Mouse (Mus musculus): ENCODE data around the gene BC061237. TPM values are rescaled to one million over a fixed set of nuclear protein-coding genes. Genes with fewer than 3 reads are reported as not detected.
"Not testable (repeated sequence)": the region's sequence is repeated elsewhere in the genome, so short reads cannot be mapped to it uniquely, and the experiment has no call there.

Gene BC061237
- polyA plus RNA-seq (2014; fragmentation: Nextera tagmentation; extraction: Ambion mirVana): not detected in 2 replicates

DNA sequence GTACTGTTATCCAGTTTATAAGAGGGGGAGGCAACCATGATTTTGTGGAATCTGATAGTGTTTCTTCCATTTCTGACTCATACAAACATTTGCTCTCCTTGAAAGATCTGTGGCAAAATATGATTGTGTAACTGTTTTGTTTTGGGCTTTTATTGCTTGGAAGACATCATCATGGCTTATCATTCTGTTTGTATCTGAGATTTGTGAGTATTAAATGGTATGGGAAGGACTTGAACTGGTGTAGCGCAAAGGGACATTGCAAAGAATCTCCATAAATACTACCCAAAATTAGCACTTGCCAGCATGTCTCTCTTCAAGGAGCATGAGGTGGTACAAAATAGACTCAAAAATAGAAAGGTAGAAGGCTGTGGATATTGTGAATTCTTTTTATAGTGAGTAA lies at the start of gene BC061237:
BC061237 (plus strand) TSS at position 301 of the 400 bp plus-strand sequence.
- not testable (repeated sequence) for H3K27ac ChIP-seq (replicated peaks in 1 of 2; ENCODE audit: control insufficient read depth in 1 of 2, insufficient read depth in 1 of 2, low read depth in 2 of 2, low read length in 2 of 2); H3K36me3 ChIP-seq (ENCODE audit: control insufficient read depth, insufficient read depth, low read length); H3K9me3 ChIP-seq (ENCODE audit: control insufficient read depth, low read length); H3K4me1 ChIP-seq (ENCODE audit: control insufficient read depth in 2 of 2, insufficient read depth in 2 of 2, low read length in 2 of 2); H3K27me3 ChIP-seq (ENCODE audit: control insufficient read depth, insufficient read depth, low read length); H3K4me3 ChIP-seq (ENCODE audit: control insufficient read depth in 1 of 2, insufficient read depth in 1 of 2, low read depth in 1 of 2, low read length in 2 of 2); H3K9ac ChIP-seq (ENCODE audit: low read length); H3K4me2 ChIP-seq (ENCODE audit: low read length); ATAC-seq (ENCODE audit: insufficient number of reproducible peaks, insufficient read depth, low FRiP score, low read depth)
- WGBS: 88% methylated on average over 1 of the region's 1 CpGs

DNA sequence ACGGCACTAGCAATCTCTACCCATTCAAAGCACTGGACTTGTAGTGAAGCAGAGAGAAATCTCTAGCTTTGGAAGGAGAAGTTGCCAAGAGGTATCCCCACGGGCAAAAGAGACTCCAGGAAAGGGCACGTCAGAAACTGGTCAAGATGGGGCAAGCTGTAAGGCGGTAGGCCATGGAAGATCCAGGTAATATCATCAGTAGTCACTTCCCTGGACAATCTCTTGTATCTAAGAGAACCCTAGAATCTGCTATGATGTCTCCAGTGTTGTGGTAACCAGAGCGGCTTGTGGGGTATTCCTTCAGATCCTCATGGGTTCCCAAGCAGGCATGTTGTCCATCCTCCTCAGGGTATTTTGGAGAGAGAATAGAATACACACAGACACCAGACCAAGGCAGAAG lies 25.7 kb downstream of the BC061237 start, which contains the start of gene Gm17093:
Gm17093 (plus strand) TSS at position 301 of the 400 bp plus-strand sequence.
- not testable (repeated sequence) for H3K4me3 ChIP-seq (ENCODE audit: control insufficient read depth in 1 of 2, insufficient read depth in 1 of 2, low read depth in 1 of 2, low read length in 2 of 2); H3K4me1 ChIP-seq (ENCODE audit: control insufficient read depth in 2 of 2, insufficient read depth in 2 of 2, low read length in 2 of 2); H3K27ac ChIP-seq (replicated peaks in 1 of 2; ENCODE audit: control insufficient read depth in 1 of 2, insufficient read depth in 1 of 2, low read depth in 2 of 2, low read length in 2 of 2); H3K9me3 ChIP-seq (ENCODE audit: control insufficient read depth, low read length); H3K36me3 ChIP-seq (ENCODE audit: control insufficient read depth, insufficient read depth, low read length); H3K9ac ChIP-seq (ENCODE audit: low read length); ATAC-seq (ENCODE audit: insufficient number of reproducible peaks, insufficient read depth, low FRiP score, low read depth); H3K27me3 ChIP-seq (ENCODE audit: control insufficient read depth, insufficient read depth, low read length); H3K4me2 ChIP-seq (ENCODE audit: low read length)
- 67% methylated on average over 5 of the region's 5 CpGs for WGBS

DNA sequence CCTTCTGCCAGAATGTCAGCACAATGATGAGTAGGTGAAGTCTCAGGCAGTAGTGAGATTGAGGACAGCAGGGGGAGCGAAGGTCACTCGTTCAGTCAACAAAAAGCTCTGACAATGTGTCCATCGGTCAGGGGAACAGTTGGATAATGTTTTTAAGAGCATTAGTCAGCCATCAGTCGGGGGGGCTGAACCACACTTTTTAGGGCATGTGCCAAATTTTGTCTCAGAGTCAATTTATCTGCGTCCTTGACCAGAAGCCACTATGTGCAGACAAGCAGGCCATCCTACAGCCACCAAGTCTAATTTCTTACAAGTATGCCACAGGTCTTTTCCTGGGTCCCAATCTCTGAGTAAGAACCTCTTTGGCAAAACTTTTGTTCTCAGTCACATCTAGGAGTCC lies 55.7 kb downstream of the BC061237 start:
- H3K4me3 ChIP-seq (ENCODE audit: control insufficient read depth in 1 of 2, insufficient read depth in 1 of 2, low read depth in 1 of 2, low read length in 2 of 2); H3K9ac ChIP-seq (ENCODE audit: low read length); H3K9me3 ChIP-seq (ENCODE audit: control insufficient read depth, low read length); H3K36me3 ChIP-seq (ENCODE audit: control insufficient read depth, insufficient read depth, low read length); H3K27me3 ChIP-seq (ENCODE audit: control insufficient read depth, insufficient read depth, low read length); H3K27ac ChIP-seq (replicated peaks in 1 of 2; ENCODE audit: control insufficient read depth in 1 of 2, insufficient read depth in 1 of 2, low read depth in 2 of 2, low read length in 2 of 2); ATAC-seq (ENCODE audit: insufficient number of reproducible peaks, insufficient read depth, low FRiP score, low read depth); H3K4me1 ChIP-seq (ENCODE audit: control insufficient read depth in 2 of 2, insufficient read depth in 2 of 2, low read length in 2 of 2); H3K4me2 ChIP-seq (ENCODE audit: low read length): not testable (repeated sequence)
- 65% methylated on average over 3 of the region's 5 CpGs for WGBS

Other genes starting within 250 kb of the BC061237 start
- gene Gm8220, start 206.9 kb upstream of the BC061237 start, polyA plus RNA-seq (2014; fragmentation: Nextera tagmentation; extraction: Ambion mirVana): not detected in 2 replicates
- not detected in 2 replicates for gene Gm5930, start 153.9 kb upstream of the BC061237 start, polyA plus RNA-seq (2014; fragmentation: Nextera tagmentation; extraction: Ambion mirVana)
- gene Gm8229, start 127.1 kb upstream of the BC061237 start, polyA plus RNA-seq (2014; fragmentation: Nextera tagmentation; extraction: Ambion mirVana): not detected in 2 replicates
- not detected in 2 replicates for gene Gm3371, start 81.8 kb upstream of the BC061237 start, polyA plus RNA-seq (2014; fragmentation: Nextera tagmentation; extraction: Ambion mirVana)
- gene Gm8232, start 58.8 kb upstream of the BC061237 start, polyA plus RNA-seq (2014; fragmentation: Nextera tagmentation; extraction: Ambion mirVana): not detected in 2 replicates
- gene Gm17093, start 25.8 kb downstream of the BC061237 start, polyA plus RNA-seq (2014; fragmentation: Nextera tagmentation; extraction: Ambion mirVana): not detected in 2 replicates
- gene Gm8247, start 90.7 kb downstream of the BC061237 start, polyA plus RNA-seq (2014; fragmentation: Nextera tagmentation; extraction: Ambion mirVana): not detected in 2 replicates
- not detected in 2 replicates for gene Gm5624, start 135.5 kb downstream of the BC061237 start, polyA plus RNA-seq (2014; fragmentation: Nextera tagmentation; extraction: Ambion mirVana)
- not detected in 2 replicates for gene Gm8257, start 214.0 kb downstream of the BC061237 start, polyA plus RNA-seq (2014; fragmentation: Nextera tagmentation; extraction: Ambion mirVana)